Mouse (Mus musculus) lung, embryonic 16.5 days (tissue): ENCODE results near the gene Zfp398. TPM values are rescaled to one million over a fixed set of nuclear protein-coding genes. Genes with fewer than 3 reads are reported as not detected.
"Not testable (repeated sequence)": the region's sequence is repeated elsewhere in the genome, so short reads cannot be mapped to it uniquely, and the experiment has no call there.

Experiments used
- ATAC-seq: fragments of 200-750 bp; cut with Nextera tagmentation; 2 replicates; pipeline ENCODE4 v1.8.0; 2017; ENCODE audit warnings: low read depth, mild to moderate bottlenecking, moderate library complexity
- H3K27ac ChIP-seq: fragments of 300-500 bp; sonication (generic); 2 replicates; pipeline ENCODE4 v1.5.1; 2014; ENCODE audit warnings: mild to moderate bottlenecking, control low read depth, low read length
- H3K27me3 ChIP-seq: fragments of 300-500 bp; sonication (generic); 2 replicates; pipeline ENCODE4 v1.6.1; 2014; ENCODE audit warnings: low read depth, low read length, mixed read lengths; ENCODE audit not compliant: control insufficient read depth, insufficient read depth
- H3K36me3 ChIP-seq: fragments of 300-500 bp; sonication (generic); 2 replicates; pipeline ENCODE4 v1.6.1; 2014; ENCODE audit warnings: low read length; ENCODE audit not compliant: control insufficient read depth, insufficient read depth
- H3K4me1 ChIP-seq: fragments of 300-500 bp; sonication (generic); replicated peaks from 2 replicates; pipeline ENCODE4 v1.6.1; 2014; ENCODE audit warnings: low read length, mixed read lengths; ENCODE audit not compliant: control insufficient read depth, insufficient read depth
- H3K4me2 ChIP-seq: fragments of 300-500 bp; sonication (generic); 2 replicates; pipeline ENCODE4 v1.6.1; 2014; ENCODE audit warnings: low read depth, low read length, control low read depth
- H3K4me3 ChIP-seq: fragments of 300-500 bp; sonication (generic); 2 replicates; pipeline ENCODE4 v1.5.1; 2014; ENCODE audit warnings: mild to moderate bottlenecking, low read length, control low read depth
- H3K9ac ChIP-seq: fragments of 300-500 bp; sonication (generic); 2 replicates; pipeline ENCODE4 v1.6.1; 2014; ENCODE audit warnings: low read length, control low read depth
- H3K9me3 ChIP-seq: fragments of 300-500 bp; sonication (generic); 2 replicates; pipeline ENCODE4 v1.6.1; 2016; ENCODE audit warnings: low read length; ENCODE audit not compliant: control insufficient read depth
- WGBS: fragments of 180-500 bp; shearing (Covaris S2); extraction: QIAGEN DNeasy Blood & Tissue Kit; methylation state at CpG from one replicate; pipeline ENCODE4 v1.1.7; 2014; 5-methylcytosine and 5-hydroxymethylcytosine counted together
- polyA plus RNA-seq: library from polyadenylated mRNA; unstranded; fragments of >200 nt; fragmentation: Nextera tagmentation; extraction: Ambion mirVana; gene quantifications from 2 replicates; pipeline ENCODE4 v1.2.1, GENCODE M21; 2015

Gene Zfp398
- polyA plus RNA-seq, 1 experiment from 2014 or later: 8.9 TPM

- no peak overlapping the region for H3K27ac ChIP-seq
- H3K4me2 ChIP-seq: no peak overlapping the region
- H3K36me3 ChIP-seq: peaks cover 4% of the 10 kb centered on the region
- H3K9ac ChIP-seq: no peak overlapping the region
- H3K4me3 ChIP-seq: no peak overlapping the region
- 45% methylated on average over 2 of the region's 2 CpGs for WGBS
- no peaks in the 10 kb centered on the region for H3K9me3 ChIP-seq
- H3K27me3 ChIP-seq: no peaks in the 10 kb centered on the region
- peaks cover 8% of the 10 kb centered on the region for H3K4me1 ChIP-seq
- ATAC-seq: no peak
These were observed 2.2 kb downstream of the Zfp398 start for GRCm38 (mm10) chr6:47837630-47838029.

- Histone ChIP-seq H3K4me3 (no peak overlapping the region), H3K4me2 (no peak overlapping the region), H3K27me3 (no peaks in the 10 kb centered on the region), H3K4me1 (peaks cover 8% of the 10 kb centered on the region), H3K36me3 (peaks cover 4% of the 10 kb centered on the region), H3K9me3 (no peaks in the 10 kb centered on the region), H3K27ac (no peak overlapping the region), H3K9ac (no peak overlapping the region)
- WGBS: 95% methylated on average over 1 of the region's 1 CpGs
- no peak for ATAC-seq
These were observed 5.6 kb downstream of the Zfp398 start for GRCm38 (mm10) chr6:47841077-47841476.

- H3K36me3 ChIP-seq: peaks cover 4% of the 10 kb centered on the region
- WGBS: 92% methylated on average over 2 of the region's 2 CpGs
- no peak overlapping the region for H3K27ac ChIP-seq
- ATAC-seq: no peak
- no peaks in the 10 kb centered on the region for H3K9me3 ChIP-seq
- no peak overlapping the region for H3K4me3 ChIP-seq
- H3K27me3 ChIP-seq: no peaks in the 10 kb centered on the region
- H3K4me2 ChIP-seq: no peak overlapping the region
- H3K4me1 ChIP-seq: 0 out of 2 replicates have a peak, but pooled peaks cover 5% of the 10 kb centered on the region
- H3K9ac ChIP-seq: no peak overlapping the region
These were observed 6.4 kb downstream of the Zfp398 start for GRCm38 (mm10) chr6:47841831-47842230.

- H3K4me2 ChIP-seq: no peak overlapping the region
These were observed 6.9 kb downstream of the Zfp398 start for GRCm38 (mm10) chr6:47842337-47842736.

GRCm38 (mm10) chr6:47845779-47846178 lies 10.3 kb downstream of the Zfp398 start:
- Histone ChIP-seq H3K27me3 (no peaks in the 10 kb centered on the region), H3K4me2 (no peak overlapping the region), H3K36me3 (no peaks in the 10 kb centered on the region; the same call in 1 of the 2 replicates), H3K4me3 (no peak overlapping the region), H3K4me1 (no peaks in the 10 kb centered on the region), H3K27ac (no peak overlapping the region), H3K9me3 (no peaks in the 10 kb centered on the region), H3K9ac (no peak overlapping the region)
- ATAC-seq: no peak

More at GRCm38 (mm10) chr6:47842337-47842736, 6.9 kb downstream of the Zfp398 start:
- no peaks in the 10 kb centered on the region for H3K27me3 ChIP-seq
- no peak overlapping the region for H3K27ac ChIP-seq
- no peak for ATAC-seq
- WGBS: 78% methylated on average over 1 of the region's 1 CpGs
- 0 out of 2 replicates have a peak, but pooled peaks cover 5% of the 10 kb centered on the region for H3K4me1 ChIP-seq
- H3K4me3 ChIP-seq: no peak overlapping the region
- H3K9me3 ChIP-seq: no peaks in the 10 kb centered on the region
- H3K36me3 ChIP-seq: peaks cover 4% of the 10 kb centered on the region
- H3K9ac ChIP-seq: no peak overlapping the region

- no peaks in the 10 kb centered on the region for H3K27me3 ChIP-seq
- no peak overlapping the region for H3K4me2 ChIP-seq
- no peak overlapping the region for H3K27ac ChIP-seq
- H3K4me3 ChIP-seq: no peak overlapping the region
- no peak overlapping the region for H3K9ac ChIP-seq
- ATAC-seq: no peak
- peaks cover 11% of the 10 kb centered on the region for H3K36me3 ChIP-seq
- no peaks in the 10 kb centered on the region for H3K9me3 ChIP-seq
- no peaks in the 10 kb centered on the region for H3K4me1 ChIP-seq
- 89% methylated on average over 6 of the region's 6 CpGs for WGBS
These were observed 21.8 kb downstream of the Zfp398 start for GRCm38 (mm10) chr6:47857241-47857640.

GRCm38 (mm10) chr6:47857729-47858128 lies 22.3 kb downstream of the Zfp398 start:
- not testable (repeated sequence) for H3K4me2 ChIP-seq, H3K4me1 ChIP-seq, H3K9me3 ChIP-seq, H3K4me3 ChIP-seq, H3K9ac ChIP-seq, ATAC-seq, H3K27ac ChIP-seq, H3K27me3 ChIP-seq
- H3K36me3 ChIP-seq: peaks cover 11% of the 10 kb centered on the region
- 88% methylated on average over 3 of the region's 3 CpGs for WGBS

- Histone ChIP-seq H3K4me2 (no peak overlapping the region), H3K4me3 (no peak overlapping the region), H3K9me3 (no peaks in the 10 kb centered on the region), H3K36me3 (peaks cover 6% of the 10 kb centered on the region; the same call in 1 of the 2 replicates), H3K4me1 (no peaks in the 10 kb centered on the region), H3K9ac (no peak overlapping the region), H3K27ac (no peak overlapping the region), H3K27me3 (no peaks in the 10 kb centered on the region)
- ATAC-seq: no peak
- 94% methylated on average over 5 of the region's 5 CpGs for whole genome bisulfite sequencing
These were observed 36.8 kb downstream of the Zfp398 start for GRCm38 (mm10) chr6:47872266-47872665.

- Histone ChIP-seq H3K36me3 (peaks cover 17% of the 10 kb centered on the region), H3K4me1 (peaks cover 16% of the 10 kb centered on the region), H3K4me2 (peak within 1 kb of the TSS; percentile 90), H3K27ac (peak within 1 kb of the TSS; percentile 98), H3K9me3 (no peaks in the 10 kb centered on the region), H3K27me3 (no peaks in the 10 kb centered on the region), H3K4me3 (peak within 1 kb of the TSS; percentile 91), H3K9ac (peak within 1 kb of the TSS; percentile 97)
- WGBS: 4% methylated on average over 9 of the region's 9 CpGs
- ATAC-seq: no peak
These were observed 41.6 kb downstream of the Zfp398 start, which contains the start of gene Zfp282 for GRCm38 (mm10) chr6:47877058-47877457. Zfp282 (plus strand) TSS chr6:47877204.
